Mouse (Mus musculus): ENCODE data around the gene Cit. TPM values are rescaled to one million over a fixed set of nuclear protein-coding genes. Genes with fewer than 3 reads are reported as not detected.

Gene Cit
- total and polyA plus RNA-seq, 3 experiments: 21.5 to 32.9 (median 24.1) TPM

DNA sequence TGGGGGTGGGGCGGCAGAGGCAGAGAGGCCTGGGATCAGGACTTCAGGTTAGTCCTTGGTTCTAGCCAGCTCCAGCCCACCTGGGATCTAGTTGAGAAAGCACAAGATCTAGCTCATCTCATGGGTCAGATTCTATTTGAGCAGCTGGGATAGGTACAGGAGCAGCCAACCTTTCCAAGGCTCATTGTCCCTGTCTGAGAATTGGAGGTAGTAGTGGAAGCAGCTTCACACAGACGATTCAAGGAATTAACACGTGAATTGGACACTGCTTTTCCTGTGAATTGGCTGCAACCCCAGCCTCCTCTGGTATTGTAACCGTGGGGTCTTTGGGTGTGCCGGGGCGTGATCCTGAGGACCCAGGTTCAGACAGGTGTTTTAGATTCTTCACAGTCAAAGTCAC lies 207.7 kb downstream of the Cit start:
- H3K9me3 ChIP-seq (replicated peaks; ENCODE audit: insufficient read depth, low read length): no peaks in the 10 kb centered on the region
- no peaks in the 10 kb centered on the region for H3K27me3 ChIP-seq (ENCODE audit: control insufficient read depth in 1 of 2, insufficient read depth in 2 of 2, low read length in 2 of 2)
- H3K4me1 ChIP-seq (ENCODE audit: control insufficient read depth in 1 of 2, insufficient read depth in 2 of 2, low read length in 2 of 2): no peaks in the 10 kb centered on the region
- H3K9ac ChIP-seq (ENCODE audit: control insufficient read depth, low read depth, low read length, poor library complexity, severe bottlenecking): no peak overlapping the region
- no peaks in the 10 kb centered on the region for H3K36me3 ChIP-seq (ENCODE audit: control insufficient read depth in 1 of 2, insufficient read depth in 2 of 2, low read length in 2 of 2)
- no peak for DNase-seq (ENCODE audit: low read depth, low spot score)
- no peak for TF ChIP-seq MXI1 (IDR thresholded peaks at IDR 0.05; ENCODE audit: low read depth, low read length)
- no peak for TF ChIP-seq RAD21 (IDR thresholded peaks at IDR 0.05; ENCODE audit: low read depth, low read length)
- TF ChIP-seq ETS1 (IDR thresholded peaks at IDR 0.05; ENCODE audit: low read depth, low read length): no peak
- TF ChIP-seq CTCF (IDR thresholded peaks at IDR 0.05 in 2 of 3, conservative IDR thresholded peaks at IDR 0.05 in 1 of 3; ENCODE audit: control insufficient read depth in 1 of 3, insufficient read depth in 1 of 3, low read depth in 2 of 3, low read length in 3 of 3, poor library complexity in 1 of 3, severe bottlenecking in 1 of 3): no peak
- no peak for TF ChIP-seq MAZ (IDR thresholded peaks at IDR 0.05; ENCODE audit: low read depth, low read length)
- no peak for TF ChIP-seq NRF1 (IDR thresholded peaks at IDR 0.05; ENCODE audit: insufficient read depth, low read depth, low read length, poor library complexity, severe bottlenecking)
- TF ChIP-seq POLR2A (IDR thresholded peaks at IDR 0.05; ENCODE audit: control insufficient read depth in 1 of 2, insufficient read depth in 1 of 2, low read depth in 1 of 2, low read length in 2 of 2, poor library complexity in 1 of 2): no peak
- no peak for TF ChIP-seq ELF1 (IDR thresholded peaks at IDR 0.05; ENCODE audit: low read depth, low read length)
- TF ChIP-seq SIN3A (IDR thresholded peaks at IDR 0.05; ENCODE audit: low read length): no peak
- no peak for TF ChIP-seq MEF2A (IDR thresholded peaks at IDR 0.05; ENCODE audit: extremely low read depth, insufficient replicate concordance, low read depth, low read length, poor library complexity, severe bottlenecking)
- no peak for TF ChIP-seq MYC (IDR thresholded peaks at IDR 0.05; ENCODE audit: low read depth, low read length)
- no peak for TF ChIP-seq EP300 (IDR thresholded peaks at IDR 0.05; ENCODE audit: low read depth in 1 of 2, low read length in 2 of 2)
- no peak for TF ChIP-seq NELFE (IDR thresholded peaks at IDR 0.05; ENCODE audit: low read depth, low read length)
- TF ChIP-seq MAFK (IDR thresholded peaks at IDR 0.05; ENCODE audit: borderline replicate concordance, low read depth, low read length): no peak
- no peak for TF ChIP-seq POLR2AphosphoS2 (IDR thresholded peaks at IDR 0.05; ENCODE audit: low read length)
- no peak for TF ChIP-seq BHLHE40 (IDR thresholded peaks at IDR 0.05; ENCODE audit: borderline replicate concordance, low read depth, low read length)
- H3K27ac ChIP-seq (ENCODE audit: control insufficient read depth, low read depth, low read length): no peak overlapping the region
- H3K4me3 ChIP-seq (ENCODE audit: control insufficient read depth in 1 of 2, insufficient read depth in 1 of 2, low read depth in 2 of 2, low read length in 2 of 2): no peak overlapping the region
- H3K79me2 ChIP-seq (ENCODE audit: control insufficient read depth, insufficient read depth, low read length, poor library complexity): no peaks in the 10 kb centered on the region

Other genes with a start within 250 kb of the Cit start
- 62.1 and 66.9 TPM in 2 replicates for gene Rab35, start 213.4 kb upstream of the Cit start, total RNA-seq (2012; rRNA removed)
- gene Rab35, start 213.4 kb upstream of the Cit start, polyA plus RNA-seq (2012; ENCODE audit: insufficient read depth in 1 of 2, insufficient read length in 2 of 2, low read depth in 1 of 2, low replicate concordance in 2 of 2, missing spikeins in 1 of 2): 100 to 1,000 TPM in 1 of 2 experiments, not detected in 1; 113 TPM
- gene Bicdl1, start 113.7 kb upstream of the Cit start, total RNA-seq (2012; rRNA removed): 3.5 and 4.2 TPM in 2 replicates
- gene Bicdl1, start 113.7 kb upstream of the Cit start, polyA plus RNA-seq (2012; ENCODE audit: insufficient read depth in 1 of 2, insufficient read length in 2 of 2, low read depth in 1 of 2, low replicate concordance in 2 of 2, missing spikeins in 1 of 2): 10 to 100 TPM in 1 of 2 experiments, not detected in 1; 13.4 TPM
- gene Prkab1, start 179.2 kb downstream of the Cit start, total RNA-seq (2012; rRNA removed): 80.4 and 109 TPM in 2 replicates
- 100 to 1,000 TPM in 1 of 2 experiments, not detected in 1; 175 TPM for gene Prkab1, start 179.2 kb downstream of the Cit start, polyA plus RNA-seq (2012; ENCODE audit: insufficient read depth in 1 of 2, insufficient read length in 2 of 2, low read depth in 1 of 2, low replicate concordance in 2 of 2, missing spikeins in 1 of 2)
- gene Tmem233, start 238.0 kb downstream of the Cit start, total RNA-seq (2012; rRNA removed): 5.4 and 6.0 TPM in 2 replicates
- gene Tmem233, start 238.0 kb downstream of the Cit start, polyA plus RNA-seq (2012; ENCODE audit: insufficient read depth in 1 of 2, insufficient read length in 2 of 2, low read depth in 1 of 2, low replicate concordance in 2 of 2, missing spikeins in 1 of 2): not detected

Data from MEL (cell line).